Mouse (Mus musculus): ENCODE results near the gene Hamp.
"Not testable (repeated sequence)": the region's sequence is repeated elsewhere in the genome, so short reads cannot be mapped to it uniquely, and the experiment has no call there.

DNA sequence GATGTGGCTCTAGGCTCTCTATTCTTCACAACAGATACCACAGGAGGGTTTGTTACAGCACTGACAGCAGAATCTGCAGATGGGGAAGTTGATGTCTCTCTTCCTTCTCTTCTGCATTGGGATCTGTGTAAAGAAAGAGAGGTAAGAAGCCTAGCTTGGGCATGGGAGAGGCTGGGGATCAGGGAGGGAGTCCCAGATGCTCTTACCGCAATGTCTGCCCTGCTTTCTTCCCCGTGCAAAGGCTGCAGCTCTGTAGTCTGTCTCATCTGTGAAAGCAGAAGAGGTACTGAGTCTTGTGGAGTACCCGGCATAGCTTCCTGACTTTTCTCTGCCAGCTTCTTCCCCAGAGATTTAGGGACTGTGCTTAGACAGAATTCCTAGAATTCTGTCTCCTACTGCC lies 21.3 kb downstream of the Hamp start:
- TF ChIP-seq POLR2A (IDR thresholded peaks at IDR 0.05; ENCODE audit: low read depth, low read length); CTCF (IDR thresholded peaks at IDR 0.05; ENCODE audit: extremely low read depth, insufficient read length, insufficient replicate concordance, low read depth, low read length): not testable (repeated sequence)

All from small intestine, adult 2 months (tissue).